12 mouse cellular contexts compared by ENCODE assay signal in the genomic region with DNA sequence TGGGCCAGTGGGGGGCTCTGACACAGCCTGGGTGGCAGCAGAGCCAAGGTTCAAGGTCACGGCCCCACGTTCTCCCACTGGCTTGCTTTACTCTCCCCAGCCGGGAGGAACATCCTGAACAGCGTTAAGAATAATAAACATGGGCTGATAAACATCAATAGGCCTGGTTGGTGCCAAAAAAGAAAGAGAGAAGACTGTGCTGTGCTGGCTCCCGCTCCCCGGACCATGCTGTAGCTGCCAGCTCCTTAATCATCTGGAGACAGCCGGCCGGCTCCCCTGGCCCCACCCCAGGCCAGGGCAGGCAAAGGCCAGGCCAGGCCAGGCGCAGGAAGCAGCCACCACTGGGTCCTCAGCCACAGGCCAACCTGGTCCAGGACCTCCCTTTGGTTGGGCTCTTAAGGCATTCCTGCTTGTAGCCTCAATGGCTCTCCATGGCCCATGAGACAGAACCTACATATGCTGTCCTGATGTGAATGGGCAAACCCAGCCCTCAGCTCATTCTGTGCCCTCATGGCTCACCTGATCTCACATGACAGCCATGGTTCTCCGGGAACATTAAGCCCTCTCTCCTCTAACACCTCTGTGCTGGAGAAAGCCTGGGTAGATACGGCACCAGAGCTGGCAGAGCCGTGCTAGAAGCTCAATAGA.
DNase-seq lines count a peak whose midpoint lies in the region; ATAC-seq and TF ChIP-seq lines count a peak whose summit lies in the region.
"Had no signal": no experiment of that assay in that cellular context is flagged by ENCODE, and none has a peak within 500 bp of the region (broad histone marks: within the 10 kb centered on the region; RNA-seq: fewer than 3 reads in every experiment).

No protein-coding gene starts in this region.

- no peak overlapping the region for H3K4me2 ChIP-seq in neural tube, embryonic 15.5 days
- H3K4me2 ChIP-seq: limb, embryonic 15.5 days; neural tube, embryonic 12.5 days had no signal

- intact Hi-C loops in heart, adult 2 months (cut with DNase I): loop anchor here (5.0 to 10.0 kb wide), 2 partner anchors 47 to 176 kb away; no protein-coding TSS in a partner anchor

- no peaks in the 10 kb centered on the region for H3K36me3 ChIP-seq in neural tube, embryonic 15.5 days
- H3K36me3 ChIP-seq in heart, adult 2 months (ENCODE audit: control insufficient read depth, insufficient read depth, low read length): no peaks in the 10 kb centered on the region
- H3K36me3 ChIP-seq: G1E; limb, embryonic 15.5 days; neural tube, embryonic 12.5 days had no signal

- no peaks in the 10 kb centered on the region for H3K9me3 ChIP-seq in neural tube, embryonic 15.5 days (replicated peaks)
- H3K9me3 ChIP-seq: limb, embryonic 15.5 days; neural tube, embryonic 12.5 days had no signal

- H3K9ac ChIP-seq in neural tube, embryonic 15.5 days (replicated peaks): no peak overlapping the region
- H3K9ac ChIP-seq in heart, adult 2 months (ENCODE audit: low read depth, low read length): 0 out of 2 replicates have a peak overlapping the region, but pooled peaks have one; percentile 16
- H3K9ac ChIP-seq: limb, embryonic 15.5 days; neural tube, embryonic 12.5 days had no signal

- peak; percentile 93 for TF ChIP-seq EP300 in heart, adult 2 months (IDR thresholded peaks at IDR 0.05; ENCODE audit: insufficient read depth, low read depth, low read length)

- peak; percentile 30 for DNase-seq in neural tube, embryonic 10.5 days (ENCODE audit: extremely low spot score, low spot score)
- peak; percentile 58 to 63 for DNase-seq in heart, adult 2 months
- peak; percentile 62 for DNase-seq in kidney, postnatal 14 days
- peak; percentile 59 for DNase-seq in testis, postnatal 10 days (ENCODE audit: low spot score)
- no peak for DNase-seq in right cerebral cortex, postnatal 25 days
- DNase-seq in right cerebral cortex, adult 18-20 months: no peak
- DNase-seq: thymus, postnatal 14 days had no signal

- 0 out of 2 replicates have a peak, but pooled peaks cover 4% of the 10 kb centered on the region for H3K27me3 ChIP-seq in neural tube, embryonic 15.5 days (replicated peaks)
- H3K27me3 ChIP-seq in heart, adult 2 months (ENCODE audit: control insufficient read depth, insufficient read depth, low read length): no peaks in the 10 kb centered on the region
- H3K27me3 ChIP-seq: limb, embryonic 15.5 days; neural tube, embryonic 12.5 days had no signal

- TF ChIP-seq CTCF in heart, adult 2 months (IDR thresholded peaks at IDR 0.05): no peak

- no peaks in the 10 kb centered on the region for H3K79me2 ChIP-seq in heart, adult 2 months (replicated peaks; ENCODE audit: control insufficient read depth, insufficient read depth, low read length)

- H3K4me3 ChIP-seq in neural tube, embryonic 15.5 days (replicated peaks): no peak overlapping the region
- H3K4me3 ChIP-seq in heart, adult 2 months: no peak overlapping the region
- H3K4me3 ChIP-seq: limb, embryonic 15.5 days; neural tube, embryonic 12.5 days had no signal

- no peak for TF ChIP-seq POLR2A in heart, adult 2 months (IDR thresholded peaks at IDR 0.05; ENCODE audit: insufficient read depth, low read depth, low read length)

- 42% methylated on average over 12 of the region's 12 CpGs for WGBS in neural tube, embryonic 15.5 days
- WGBS in heart, adult 2 months: 20% methylated on average over 12 of the region's 12 CpGs

- no peak for ATAC-seq in neural tube, embryonic 15.5 days (ENCODE audit: low FRiP score)
- no peak for ATAC-seq in granulocyte monocyte progenitor cell, adult 5-6 weeks (replicated peaks; ENCODE audit: poor library complexity, severe bottlenecking)

- H3K4me1 ChIP-seq in neural tube, embryonic 15.5 days: peaks cover 36% of the 10 kb centered on the region
- peaks cover 19% of the 10 kb centered on the region for H3K4me1 ChIP-seq in heart, adult 2 months (ENCODE audit: control insufficient read depth, insufficient read depth, low read length)

- no peak overlapping the region for H3K27ac ChIP-seq in neural tube, embryonic 15.5 days (replicated peaks)
- peak overlapping the region; percentile 51 for H3K27ac ChIP-seq in heart, adult 2 months
- H3K27ac ChIP-seq: limb, embryonic 15.5 days; neural tube, embryonic 12.5 days had no signal

Comparison
In these comparisons a context has a peak if more than half of its experiments do, and no peak if none do; other contexts are left out.
1. DNase-seq: peak in neural tube, embryonic 10.5 days (single experiment), heart, adult 2 months (2 of 2), kidney, postnatal 14 days (single experiment) and testis, postnatal 10 days (single experiment); none in right cerebral cortex, postnatal 25 days (single experiment) and right cerebral cortex, adult 18-20 months (single experiment).